Mouse (Mus musculus) adrenal gland, postnatal 10 days (tissue): Measurements from ENCODE around the gene Sarnp. TPM values are rescaled to one million over a fixed set of nuclear protein-coding genes. Genes with fewer than 3 reads are reported as not detected.

ENCODE experiments used
- DNase-seq: peaks from one replicate; pipeline ENCODE4 v3.0.0; 2021; ENCODE audit warnings: mixed read lengths
- total RNA-seq, 2 experiments: library from RNA; stranded (reverse); gene quantifications; 2 replicates each; pipeline ENCODE4 v1.2.3; 2021

Sarnp gene
- total RNA-seq, 2 experiments from 2014 or later = 52.0 to 55.0 TPM

- DNase-seq = no peak
These were observed 96.6 kb downstream of the Sarnp start for GRCm38 (mm10) chr10:128913696-128914095.

- no peak for DNase-seq
These were observed 98.4 kb downstream of the Sarnp start for GRCm38 (mm10) chr10:128915550-128915949.

- DNase-seq = no peak
These were observed 99.5 kb downstream of the Sarnp start for GRCm38 (mm10) chr10:128916665-128917064.

GRCm38 (mm10) chr10:128917400-128917799, 100.3 kb downstream of the Sarnp start:
- DNase-seq = no peak

GRCm38 (mm10) chr10:128918246-128918645, 101.1 kb downstream of the Sarnp start:
- DNase-seq = no peak

GRCm38 (mm10) chr10:128919203-128919631, 102.1 kb downstream of the Sarnp start:
- DNase-seq = no peak

GRCm38 (mm10) chr10:128919966-128920365, 102.8 kb downstream of the Sarnp start:
- DNase-seq = no peak

- DNase-seq = no peak
These were observed 103.6 kb downstream of the Sarnp start for GRCm38 (mm10) chr10:128920736-128921161.

GRCm38 (mm10) chr10:128921251-128921650, 104.1 kb downstream of the Sarnp start:
- DNase-seq = no peak

- no peak for DNase-seq
These were observed 105.0 kb downstream of the Sarnp start for GRCm38 (mm10) chr10:128921883-128922821.

GRCm38 (mm10) chr10:128922822-128923012, 105.6 kb downstream of the Sarnp start, which contains the start of gene Rdh5:
Rdh5 (minus strand) TSS chr10:128922888.
- no peak for DNase-seq

- DNase-seq = peak; percentile 98
These were observed 106.0 kb downstream of the Sarnp start for GRCm38 (mm10) chr10:128923013-128923691.

- DNase-seq = no peak
These were observed 106.8 kb downstream of the Sarnp start, which contains the start of gene Bloc1s1 for GRCm38 (mm10) chr10:128923935-128924334. Bloc1s1 (minus strand) TSS chr10:128924035.

Other genes starting within 250 kb of the Sarnp start
- gene Erbb3, start 227.7 kb upstream of the Sarnp start, total RNA-seq = 10 to 100 TPM in 1 of 2 experiments, 1 to 10 TPM in 1; 10.0 to 11.1 TPM
- 100 to 1,000 TPM; 696 to 753 TPM for gene Rps26, start 190.6 kb upstream of the Sarnp start, total RNA-seq
- gene Ikzf4, start 171.3 kb upstream of the Sarnp start, total RNA-seq = 1 to 10 TPM in 1 of 2 experiments, under 1 TPM in 1; 0.87 to 2.2 TPM
- 10 to 100 TPM; 19.8 to 24.2 TPM for gene Suox, start 143.3 kb upstream of the Sarnp start, total RNA-seq
- 10 to 100 TPM; 91.4 to 96.1 TPM for gene Rab5b, start 121.1 kb upstream of the Sarnp start, total RNA-seq
- gene Pmel, start 113.1 kb upstream of the Sarnp start, total RNA-seq = 1 to 10 TPM; 2.1 to 2.7 TPM
- gene Cdk2, start 112.3 kb upstream of the Sarnp start, total RNA-seq = 10 to 100 TPM; 33.2 to 38.6 TPM
- 10 to 100 TPM; 16.2 to 17.2 TPM for gene Dgka, start 72.5 kb upstream of the Sarnp start, total RNA-seq
- 10 to 100 TPM; 24.3 to 26.3 TPM for gene Pym1, start 69.4 kb upstream of the Sarnp start, total RNA-seq
- 10 to 100 TPM; 22.1 to 23.9 TPM for gene Mmp19, start 26.4 kb upstream of the Sarnp start, total RNA-seq
- 10 to 100 TPM; 57.7 to 64.9 TPM for gene Dnajc14, start 13.3 kb upstream of the Sarnp start, total RNA-seq
- gene Tmem198b, start 13.0 kb upstream of the Sarnp start, total RNA-seq = 10 to 100 TPM; 11.0 to 14.1 TPM
- 10 to 100 TPM; 28.3 to 30.2 TPM for gene Ormdl2, start 4.3 kb downstream of the Sarnp start, total RNA-seq
- gene Gdf11, start 74.4 kb downstream of the Sarnp start, total RNA-seq = 1 to 10 TPM; 3.0 to 4.5 TPM
- gene Cd63, start 83.7 kb downstream of the Sarnp start, total RNA-seq = 100 to 1,000 TPM; 243 to 263 TPM
- 10 to 100 TPM; 16.4 to 22.8 TPM for gene Rdh5, start 105.6 kb downstream of the Sarnp start, total RNA-seq
- gene Bloc1s1, start 106.7 kb downstream of the Sarnp start, total RNA-seq = 100 to 1,000 TPM; 216 to 240 TPM
- gene Itga7, start 116.5 kb downstream of the Sarnp start, total RNA-seq = 10 to 100 TPM; 24.4 to 36.7 TPM
- 10 to 100 TPM; 17.2 to 32.9 TPM for gene Mettl7b, start 143.7 kb downstream of the Sarnp start, total RNA-seq
- gene Olfr9, start 172.1 kb downstream of the Sarnp start, total RNA-seq = not detected
- gene Olfr763, start 193.5 kb downstream of the Sarnp start, total RNA-seq = not detected
- gene Olfr764-ps1, start 222.6 kb downstream of the Sarnp start, total RNA-seq = not detected
- gene Olfr765, start 232.7 kb downstream of the Sarnp start, total RNA-seq = not detected